Mouse (Mus musculus): ENCODE results near the gene Szt2. TPM values are rescaled to one million over a fixed set of nuclear protein-coding genes. Genes with fewer than 3 reads are reported as not detected.

Szt2 gene
- polyA plus RNA-seq, 1 experiment, result 7.6 TPM

GRCm38 (mm10) chr4:118359896-118360720 is 49.0 kb downstream of the Szt2 start:
- Histone ChIP-seq H3K4me3 (ENCODE audit: insufficient read depth, poor library complexity, severe bottlenecking) (no peak overlapping the region), H3K27me3 (ENCODE audit: control insufficient read depth, insufficient read depth, insufficient read length) (no peaks in the 10 kb centered on the region), H3K79me3 (ENCODE audit: low read depth) (no peaks in the 10 kb centered on the region), H3K36me3 (ENCODE audit: control insufficient read depth, insufficient read depth) (peaks cover 7% of the 10 kb centered on the region), H3K79me2 (ENCODE audit: control insufficient read depth, insufficient read depth) (no peaks in the 10 kb centered on the region), H3ac (ENCODE audit: control insufficient read depth, insufficient read length, low read depth) (peak overlapping the region; percentile 90)
- no peak for TF ChIP-seq CTCF (IDR thresholded peaks at IDR 0.05; ENCODE audit: control insufficient read depth, insufficient read depth, insufficient read length)
- TF ChIP-seq MYOD1 (IDR thresholded peaks at IDR 0.05; ENCODE audit: control insufficient read depth, insufficient read length, low read depth), result no peak
- TF ChIP-seq CEBPB (IDR thresholded peaks at IDR 0.05; ENCODE audit: low read depth), result no peak
- TF ChIP-seq MYOG (IDR thresholded peaks at IDR 0.05; ENCODE audit: control insufficient read depth, extremely low read depth, insufficient read length), result no peak
- TF ChIP-seq FOSL1 (IDR thresholded peaks at IDR 0.05; ENCODE audit: insufficient read depth, low read length, poor library complexity, severe bottlenecking), result no peak
- no peak for TF ChIP-seq USF1 (IDR thresholded peaks at IDR 0.05; ENCODE audit: low read depth)
- TF ChIP-seq MAX (IDR thresholded peaks at IDR 0.05), result no peak

GRCm38 (mm10) chr4:118359211-118359895 is 49.7 kb downstream of the Szt2 start:
- H3K79me2 ChIP-seq (ENCODE audit: control insufficient read depth, insufficient read depth), result no peaks in the 10 kb centered on the region

GRCm38 (mm10) chr4:118358159-118358895 is 50.7 kb downstream of the Szt2 start:
- peaks cover 4% of the 10 kb centered on the region for H3K36me3 ChIP-seq (ENCODE audit: control insufficient read depth, insufficient read depth)
- no peak overlapping the region for H3K4me3 ChIP-seq (ENCODE audit: insufficient read depth, poor library complexity, severe bottlenecking)
- no peaks in the 10 kb centered on the region for H3K27me3 ChIP-seq (ENCODE audit: control insufficient read depth, insufficient read depth, insufficient read length)
- no peaks in the 10 kb centered on the region for H3K79me3 ChIP-seq (ENCODE audit: low read depth)
- no peak overlapping the region for H3ac ChIP-seq (ENCODE audit: control insufficient read depth, insufficient read length, low read depth)
- H3K79me2 ChIP-seq (ENCODE audit: control insufficient read depth, insufficient read depth), result no peaks in the 10 kb centered on the region
- TF ChIP-seq FOSL1 (IDR thresholded peaks at IDR 0.05; ENCODE audit: insufficient read depth, low read length, poor library complexity, severe bottlenecking) (no peak), MYOD1 (IDR thresholded peaks at IDR 0.05; ENCODE audit: control insufficient read depth, insufficient read length, low read depth) (no peak), USF1 (IDR thresholded peaks at IDR 0.05; ENCODE audit: low read depth) (no peak), CEBPB (IDR thresholded peaks at IDR 0.05; ENCODE audit: low read depth) (no peak), MYOG (IDR thresholded peaks at IDR 0.05; ENCODE audit: control insufficient read depth, extremely low read depth, insufficient read length) (no peak), CTCF (IDR thresholded peaks at IDR 0.05; ENCODE audit: control insufficient read depth, insufficient read depth, insufficient read length) (no peak), MAX (IDR thresholded peaks at IDR 0.05) (no peak)

More at GRCm38 (mm10) chr4:118359211-118359895, 49.7 kb downstream of the Szt2 start:
- no peak for TF ChIP-seq MYOG (IDR thresholded peaks at IDR 0.05; ENCODE audit: control insufficient read depth, extremely low read depth, insufficient read length)
- TF ChIP-seq CTCF (IDR thresholded peaks at IDR 0.05; ENCODE audit: control insufficient read depth, insufficient read depth, insufficient read length), result no peak
- TF ChIP-seq USF1 (IDR thresholded peaks at IDR 0.05; ENCODE audit: low read depth), result no peak
- TF ChIP-seq MAX (IDR thresholded peaks at IDR 0.05), result no peak
- TF ChIP-seq MYOD1 (IDR thresholded peaks at IDR 0.05; ENCODE audit: control insufficient read depth, insufficient read length, low read depth), result no peak
- TF ChIP-seq FOSL1 (IDR thresholded peaks at IDR 0.05; ENCODE audit: insufficient read depth, low read length, poor library complexity, severe bottlenecking), result no peak
- no peak for TF ChIP-seq CEBPB (IDR thresholded peaks at IDR 0.05; ENCODE audit: low read depth)
- Histone ChIP-seq H3K27me3 (ENCODE audit: control insufficient read depth, insufficient read depth, insufficient read length) (no peaks in the 10 kb centered on the region), H3K36me3 (ENCODE audit: control insufficient read depth, insufficient read depth) (peaks cover 4% of the 10 kb centered on the region), H3K4me3 (ENCODE audit: insufficient read depth, poor library complexity, severe bottlenecking) (no peak overlapping the region), H3ac (ENCODE audit: control insufficient read depth, insufficient read length, low read depth) (no peak overlapping the region), H3K79me3 (ENCODE audit: low read depth) (no peaks in the 10 kb centered on the region)

DNA sequence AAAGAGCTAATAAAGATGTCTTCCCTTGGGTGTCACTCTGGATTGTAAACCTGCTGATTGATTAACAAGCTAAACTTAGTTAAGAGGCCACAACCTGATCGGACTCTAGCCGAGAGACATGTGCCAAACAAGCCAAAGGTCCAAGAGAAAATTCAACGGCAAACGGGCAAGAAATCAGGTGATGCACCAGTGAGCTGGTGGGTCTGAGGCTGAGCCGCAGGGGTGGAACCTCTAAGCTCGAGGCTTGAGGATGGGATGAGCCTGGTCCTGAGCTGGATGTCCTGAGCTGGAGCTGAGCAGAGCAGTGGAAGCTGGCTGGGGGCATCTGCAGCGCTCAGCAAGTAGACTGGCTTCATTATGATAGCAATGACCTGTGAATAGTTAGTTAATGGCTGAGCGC is 51.6 kb downstream of the Szt2 start:
- Histone ChIP-seq H3K36me3 (ENCODE audit: control insufficient read depth, insufficient read depth) (peaks cover 3% of the 10 kb centered on the region), H3ac (ENCODE audit: control insufficient read depth, insufficient read length, low read depth) (no peak overlapping the region), H3K79me3 (ENCODE audit: low read depth) (no peaks in the 10 kb centered on the region), H3K79me2 (ENCODE audit: control insufficient read depth, insufficient read depth) (no peaks in the 10 kb centered on the region), H3K27me3 (ENCODE audit: control insufficient read depth, insufficient read depth, insufficient read length) (no peaks in the 10 kb centered on the region), H3K4me3 (ENCODE audit: insufficient read depth, poor library complexity, severe bottlenecking) (no peak overlapping the region)
- TF ChIP-seq MYOG (IDR thresholded peaks at IDR 0.05; ENCODE audit: control insufficient read depth, extremely low read depth, insufficient read length) (no peak), FOSL1 (IDR thresholded peaks at IDR 0.05; ENCODE audit: insufficient read depth, low read length, poor library complexity, severe bottlenecking) (no peak), CEBPB (IDR thresholded peaks at IDR 0.05; ENCODE audit: low read depth) (no peak), MYOD1 (IDR thresholded peaks at IDR 0.05; ENCODE audit: control insufficient read depth, insufficient read length, low read depth) (no peak), USF1 (IDR thresholded peaks at IDR 0.05; ENCODE audit: low read depth) (no peak), CTCF (IDR thresholded peaks at IDR 0.05; ENCODE audit: control insufficient read depth, insufficient read depth, insufficient read length) (no peak), MAX (IDR thresholded peaks at IDR 0.05) (no peak)

GRCm38 (mm10) chr4:118356738-118357137 is 52.3 kb downstream of the Szt2 start:
- no peaks in the 10 kb centered on the region for H3K27me3 ChIP-seq (ENCODE audit: control insufficient read depth, insufficient read depth, insufficient read length)
- H3K4me3 ChIP-seq (ENCODE audit: insufficient read depth, poor library complexity, severe bottlenecking), result no peak overlapping the region
- H3K79me3 ChIP-seq (ENCODE audit: low read depth), result no peaks in the 10 kb centered on the region

More at GRCm38 (mm10) chr4:118356738-118357137, 52.3 kb downstream of the Szt2 start:
- Histone ChIP-seq H3K36me3 (ENCODE audit: control insufficient read depth, insufficient read depth) (no peaks in the 10 kb centered on the region), H3ac (ENCODE audit: control insufficient read depth, insufficient read length, low read depth) (no peak overlapping the region), H3K79me2 (ENCODE audit: control insufficient read depth, insufficient read depth) (no peaks in the 10 kb centered on the region)
- no peak for TF ChIP-seq MYOD1 (IDR thresholded peaks at IDR 0.05; ENCODE audit: control insufficient read depth, insufficient read length, low read depth)
- no peak for TF ChIP-seq CEBPB (IDR thresholded peaks at IDR 0.05; ENCODE audit: low read depth)
- no peak for TF ChIP-seq MAX (IDR thresholded peaks at IDR 0.05)
- no peak for TF ChIP-seq MYOG (IDR thresholded peaks at IDR 0.05; ENCODE audit: control insufficient read depth, extremely low read depth, insufficient read length)
- TF ChIP-seq FOSL1 (IDR thresholded peaks at IDR 0.05; ENCODE audit: insufficient read depth, low read length, poor library complexity, severe bottlenecking), result no peak
- TF ChIP-seq USF1 (IDR thresholded peaks at IDR 0.05; ENCODE audit: low read depth), result no peak
